In the genomic region with DNA sequence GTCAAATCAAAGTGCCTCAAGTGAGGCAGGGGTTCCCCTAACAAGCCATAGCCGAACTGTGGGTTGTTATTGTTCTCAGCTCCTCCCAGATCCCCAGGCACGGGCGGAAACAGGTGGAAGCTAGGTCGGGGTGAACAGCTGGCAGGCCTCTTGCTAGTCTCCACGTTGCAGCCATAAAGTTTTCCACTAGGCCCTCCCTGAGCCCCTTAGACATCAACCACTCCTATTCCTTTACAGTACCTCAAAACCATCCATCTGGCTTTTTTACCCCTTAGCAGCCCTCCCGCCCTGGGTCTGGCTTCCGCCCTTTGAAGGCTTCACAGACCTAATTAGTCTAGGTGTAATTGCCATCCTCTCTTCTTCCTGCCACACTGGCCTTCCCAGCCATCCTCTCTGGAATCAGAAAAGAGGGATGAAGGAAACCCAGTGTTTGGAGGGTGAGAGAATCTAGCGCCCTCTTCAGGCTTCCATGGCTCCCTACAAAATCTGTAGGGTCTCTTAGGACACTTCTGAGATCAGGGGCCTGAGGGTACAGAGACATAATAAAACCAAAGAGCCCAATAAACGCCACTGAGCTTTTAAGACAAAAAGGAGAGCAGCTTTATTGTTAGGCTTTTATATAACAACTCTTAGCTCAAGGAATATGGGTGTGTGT, we compare ENCODE assay signal across 9 mouse cellular contexts. TPM values are rescaled to one million over a fixed set of nuclear protein-coding genes. Genes with fewer than 3 reads are reported as not detected.
DNase-seq lines count a peak whose midpoint lies in the region; ATAC-seq and TF ChIP-seq lines count a peak whose summit lies in the region.
"Had no signal": no experiment of that assay in that cellular context is flagged by ENCODE, and none has a peak within 500 bp of the region (broad histone marks: within the 10 kb centered on the region; RNA-seq: fewer than 3 reads in every experiment).

No protein-coding gene starts in this region.

- no peak overlapping the region for H3K4me3 ChIP-seq in hindbrain, embryonic 11.5 days (ENCODE audit: low read depth, low read length)
- no peak overlapping the region for H3K4me3 ChIP-seq in hindbrain, embryonic 14.5 days (replicated peaks; ENCODE audit: low read length)
- H3K4me3 ChIP-seq in CH12.LX (replicated peaks in 1 of 3; ENCODE audit: low read depth in 2 of 3, low read length in 2 of 3, poor library complexity in 1 of 3) = no peak overlapping the region
- H3K4me3 ChIP-seq in cortical plate, adult 2 months (ENCODE audit: insufficient read depth, low read length) = peak overlapping the region; percentile 34
- H3K4me3 ChIP-seq in neural tube, embryonic 11.5 days (ENCODE audit: low read depth, low read length) = no peak overlapping the region
- H3K4me3 ChIP-seq in forebrain, embryonic 15.5 days = no peak overlapping the region

- H3K79me2 ChIP-seq in CH12.LX (replicated peaks; ENCODE audit: control insufficient read depth, extremely low read depth, insufficient read depth, poor library complexity, severe bottlenecking) = no peaks in the 10 kb centered on the region

- dilution Hi-C loops in CH12.LX (cut with MboI; ENCODE audit: extremely low pct_ligation_motif_present, extremely low pct_unique_long_range_greater_than_20kb, low sequenced_read_pairs) = no loop called here

- no peak for TF ChIP-seq RAD21 in CH12.LX (IDR thresholded peaks at IDR 0.05; ENCODE audit: low read depth, low read length)

- peaks cover 3% of the 10 kb centered on the region; the same call in 1 of the 2 replicates for H3K4me1 ChIP-seq in hindbrain, embryonic 11.5 days (replicated peaks; ENCODE audit: control insufficient read depth, insufficient read depth, low read length)
- peaks cover 16% of the 10 kb centered on the region for H3K4me1 ChIP-seq in hindbrain, embryonic 14.5 days (replicated peaks; ENCODE audit: control insufficient read depth, insufficient read depth, low read length)
- H3K4me1 ChIP-seq in CH12.LX (ENCODE audit: control insufficient read depth in 1 of 2, insufficient read depth in 2 of 2) = 0 out of 4 replicates have a peak, but pooled peaks cover 0 to 2% of the 10 kb centered on the region in 2 experiments
- 0 out of 2 replicates have a peak, but pooled peaks cover 2% of the 10 kb centered on the region for H3K4me1 ChIP-seq in cortical plate, adult 2 months (ENCODE audit: control insufficient read depth, insufficient read depth, low read length)
- H3K4me1 ChIP-seq in neural tube, embryonic 11.5 days (ENCODE audit: control insufficient read depth, insufficient read depth, low read length) = peaks cover 8% of the 10 kb centered on the region; the same call in 1 of the 2 replicates
- H3K4me1 ChIP-seq in forebrain, embryonic 15.5 days = peaks cover 26% of the 10 kb centered on the region

- H3K9ac ChIP-seq in hindbrain, embryonic 11.5 days (ENCODE audit: low read depth, low read length) = no peak overlapping the region
- H3K9ac ChIP-seq in hindbrain, embryonic 14.5 days = no peak overlapping the region
- H3K9ac ChIP-seq in CH12.LX (ENCODE audit: insufficient read depth, low read depth) = no peak overlapping the region
- H3K9ac ChIP-seq in neural tube, embryonic 11.5 days (ENCODE audit: low read length) = no peak overlapping the region
- no peak overlapping the region for H3K9ac ChIP-seq in forebrain, embryonic 15.5 days (replicated peaks)

- no peak for TF ChIP-seq EP300 in CH12.LX (IDR thresholded peaks at IDR 0.05; ENCODE audit: low read length)

- no peaks in the 10 kb centered on the region for H3K36me3 ChIP-seq in hindbrain, embryonic 11.5 days (ENCODE audit: control insufficient read depth, insufficient read depth, low read length)
- peaks cover 7% of the 10 kb centered on the region for H3K36me3 ChIP-seq in hindbrain, embryonic 14.5 days (replicated peaks; ENCODE audit: control insufficient read depth, insufficient read depth)
- peaks cover 11 to 26% of the 10 kb centered on the region in 2 experiments for H3K36me3 ChIP-seq in CH12.LX (replicated peaks in 1 of 2; ENCODE audit: control insufficient read depth in 1 of 2, insufficient read depth in 1 of 2, low read length in 1 of 2)
- peaks cover 2% of the 10 kb centered on the region; the same call in 1 of the 2 replicates for H3K36me3 ChIP-seq in neural tube, embryonic 11.5 days (ENCODE audit: control insufficient read depth, insufficient read depth, low read length)
- H3K36me3 ChIP-seq in forebrain, embryonic 15.5 days = peaks cover 9% of the 10 kb centered on the region; the same call in 1 of the 2 replicates

- in situ Hi-C loops in CH12.LX (cut with MboI; ENCODE audit: low pct_ligation_motif_present, low pct_unique_long_range_greater_than_20kb, low sequenced_read_pairs) = no loop called here

- TF ChIP-seq POLR2A in CH12.LX (IDR thresholded peaks at IDR 0.05; ENCODE audit: low read depth, low read length) = no peak
- TF ChIP-seq POLR2A in cortical plate, adult 2 months (IDR thresholded peaks at IDR 0.05; ENCODE audit: extremely low read depth, insufficient read depth, low read length) = no peak

- no peak overlapping the region for H3K27ac ChIP-seq in hindbrain, embryonic 11.5 days (ENCODE audit: low read depth, low read length)
- H3K27ac ChIP-seq in hindbrain, embryonic 14.5 days = no peak overlapping the region
- H3K27ac ChIP-seq in CH12.LX (ENCODE audit: insufficient read depth, low read depth) = no peak overlapping the region
- no peak overlapping the region for H3K27ac ChIP-seq in cortical plate, adult 2 months (ENCODE audit: insufficient read depth, low read length)
- H3K27ac ChIP-seq in neural tube, embryonic 11.5 days (ENCODE audit: low read depth, low read length) = no peak overlapping the region
- no peak overlapping the region for H3K27ac ChIP-seq in forebrain, embryonic 15.5 days (replicated peaks)

- DNase-seq in hindbrain, embryonic 11.5 days (ENCODE audit: low spot score) = peak; percentile 30
- DNase-seq in hindbrain, embryonic 14.5 days (ENCODE audit: low spot score) = no peak
- no peak for DNase-seq in CH12.LX (ENCODE audit: extremely low read depth)
- peak; percentile 33 for DNase-seq in neural tube, embryonic 11.5 days (ENCODE audit: low spot score)
- DNase-seq in right cerebral cortex, postnatal 25 days = no peak
- no peak for DNase-seq in right cerebral cortex, postnatal 4 days

- no peak for ATAC-seq in hindbrain, embryonic 11.5 days (ENCODE audit: low FRiP score)
- no peak for ATAC-seq in hindbrain, embryonic 14.5 days (ENCODE audit: low FRiP score)
- no peak for ATAC-seq in neural tube, embryonic 11.5 days (ENCODE audit: insufficient read depth, low FRiP score, low TSS enrichment)
- ATAC-seq in forebrain, embryonic 15.5 days (replicated peaks) = no peak

- H3K4me2 ChIP-seq in hindbrain, embryonic 11.5 days (replicated peaks; ENCODE audit: low read depth, low read length) = 0 out of 2 replicates have a peak overlapping the region, but pooled peaks have one; percentile 4
- no peak overlapping the region for H3K4me2 ChIP-seq in hindbrain, embryonic 14.5 days (replicated peaks)
- no peak overlapping the region for H3K4me2 ChIP-seq in CH12.LX (ENCODE audit: insufficient read depth, low read depth, poor library complexity, severe bottlenecking)
- H3K4me2 ChIP-seq in neural tube, embryonic 11.5 days (ENCODE audit: low read depth) = no peak overlapping the region
- H3K4me2 ChIP-seq in forebrain, embryonic 15.5 days (replicated peaks) = no peak overlapping the region

- H3K27me3 ChIP-seq in hindbrain, embryonic 11.5 days (ENCODE audit: control insufficient read depth, insufficient read depth, low read length) = peaks cover 37% of the 10 kb centered on the region
- peaks cover 50% of the 10 kb centered on the region for H3K27me3 ChIP-seq in hindbrain, embryonic 14.5 days (ENCODE audit: control insufficient read depth, insufficient read depth, low read length)
- no peaks in the 10 kb centered on the region for H3K27me3 ChIP-seq in CH12.LX (replicated peaks)
- H3K27me3 ChIP-seq in neural tube, embryonic 11.5 days (ENCODE audit: control insufficient read depth, insufficient read depth, low read length) = peaks cover 31% of the 10 kb centered on the region
- peaks cover 54% of the 10 kb centered on the region for H3K27me3 ChIP-seq in forebrain, embryonic 15.5 days

- TF ChIP-seq CTCF in CH12.LX (conservative IDR thresholded peaks at IDR 0.05 in 1 of 2, IDR thresholded peaks at IDR 0.05 in 1 of 2; ENCODE audit: low read depth in 2 of 2, low read length in 2 of 2) = peak; percentile 21 to 27; a peak in 3 of 4 replicates
- peak; percentile 23; the same call in 1 of the 2 replicates for TF ChIP-seq CTCF in cortical plate, adult 2 months (IDR thresholded peaks at IDR 0.05; ENCODE audit: extremely low read depth, insufficient read depth, low read length)

- 29% methylated on average over 8 of the region's 9 CpGs for WGBS in hindbrain, embryonic 11.5 days
- WGBS in hindbrain, embryonic 14.5 days = 18% methylated on average over 9 of the region's 9 CpGs
- 12% methylated on average over 9 of the region's 9 CpGs for WGBS in neural tube, embryonic 11.5 days
- WGBS in forebrain, embryonic 15.5 days = 17% methylated on average over 9 of the region's 9 CpGs

- no peaks in the 10 kb centered on the region for H3K9me3 ChIP-seq in hindbrain, embryonic 11.5 days (ENCODE audit: control insufficient read depth, low read length)
- no peaks in the 10 kb centered on the region for H3K9me3 ChIP-seq in hindbrain, embryonic 14.5 days (ENCODE audit: control insufficient read depth, low read length)
- H3K9me3 ChIP-seq in CH12.LX (replicated peaks; ENCODE audit: low read length) = no peaks in the 10 kb centered on the region
- no peaks in the 10 kb centered on the region for H3K9me3 ChIP-seq in neural tube, embryonic 11.5 days (ENCODE audit: control insufficient read depth, low read length)
- no peaks in the 10 kb centered on the region for H3K9me3 ChIP-seq in forebrain, embryonic 15.5 days

RNA-seq across cellular contexts. Expression of gene Rnf39, which starts 1.5 kb away (rescaled TPM):
- polyA plus RNA-seq in hindbrain, embryonic 11.5 days (2014; fragmentation: Nextera tagmentation; extraction: Ambion mirVana) = 0.34 and 1.4 TPM in 2 replicates
- 0.90 and 1.3 TPM in 2 replicates for polyA plus RNA-seq in hindbrain, embryonic 14.5 days (2014; fragmentation: Nextera tagmentation; extraction: Ambion mirVana)
- not detected in 2 replicates for total RNA-seq in CH12.LX (2012; rRNA removed)
- not detected in 2 replicates for total RNA-seq in CH12.LX (2014; rRNA removed)
- polyA plus RNA-seq in CH12.LX (2012; ENCODE audit: insufficient read length, low read depth) = 0.40 TPM in 1 of 2 replicates, not detected in the other
- 13.6 and 13.8 TPM in 2 replicates for polyA plus RNA-seq in cortical plate, adult 2 months (2012; rRNA removed)
- 0.93 and 1.1 TPM in 2 replicates for polyA plus RNA-seq in neural tube, embryonic 11.5 days (2014; fragmentation: Nextera tagmentation; extraction: Ambion mirVana)
- polyA plus RNA-seq in forebrain, embryonic 15.5 days (2015; fragmentation: Nextera tagmentation; extraction: Ambion mirVana) = 0.78 and 0.80 TPM in 2 replicates

RNA-seq across cellular contexts. Expression of gene Ppp1r11, which starts 7.3 kb away (rescaled TPM):
- polyA plus RNA-seq in hindbrain, embryonic 11.5 days (2014; fragmentation: Nextera tagmentation; extraction: Ambion mirVana) = 161 and 165 TPM in 2 replicates
- polyA plus RNA-seq in hindbrain, embryonic 14.5 days (2014; fragmentation: Nextera tagmentation; extraction: Ambion mirVana) = 170 and 191 TPM in 2 replicates
- 208 and 209 TPM in 2 replicates for total RNA-seq in CH12.LX (2012; rRNA removed)
- total RNA-seq in CH12.LX (2014; rRNA removed) = 120 and 128 TPM in 2 replicates
- 238 and 276 TPM in 2 replicates for polyA plus RNA-seq in CH12.LX (2012; ENCODE audit: insufficient read length, low read depth)
- 184 and 193 TPM in 2 replicates for polyA plus RNA-seq in cortical plate, adult 2 months (2012; rRNA removed)
- 151 and 162 TPM in 2 replicates for polyA plus RNA-seq in neural tube, embryonic 11.5 days (2014; fragmentation: Nextera tagmentation; extraction: Ambion mirVana)
- 156 and 164 TPM in 2 replicates for polyA plus RNA-seq in forebrain, embryonic 15.5 days (2015; fragmentation: Nextera tagmentation; extraction: Ambion mirVana)

RNA-seq across cellular contexts. Expression of gene Znrd1, which starts 14.1 kb away (rescaled TPM):
- 82.8 and 86.9 TPM in 2 replicates for polyA plus RNA-seq in hindbrain, embryonic 11.5 days (2014; fragmentation: Nextera tagmentation; extraction: Ambion mirVana)
- 50.4 and 55.7 TPM in 2 replicates for polyA plus RNA-seq in hindbrain, embryonic 14.5 days (2014; fragmentation: Nextera tagmentation; extraction: Ambion mirVana)
- total RNA-seq in CH12.LX (2012; rRNA removed) (66.9 and 80.3 TPM in 2 replicates), CH12.LX (2014; rRNA removed) (66.8 and 67.3 TPM in 2 replicates)
- polyA plus RNA-seq in CH12.LX (2012; ENCODE audit: insufficient read length, low read depth) = 74.5 and 98.1 TPM in 2 replicates
- 36.9 and 37.2 TPM in 2 replicates for polyA plus RNA-seq in cortical plate, adult 2 months (2012; rRNA removed)
- 84.7 and 90.2 TPM in 2 replicates for polyA plus RNA-seq in neural tube, embryonic 11.5 days (2014; fragmentation: Nextera tagmentation; extraction: Ambion mirVana)
- 71.2 and 74.1 TPM in 2 replicates for polyA plus RNA-seq in forebrain, embryonic 15.5 days (2015; fragmentation: Nextera tagmentation; extraction: Ambion mirVana)

RNA-seq across cellular contexts. Expression of gene Znrd1as, which starts 14.1 kb away (rescaled TPM):
- 9.6 and 9.8 TPM in 2 replicates for polyA plus RNA-seq in hindbrain, embryonic 11.5 days (2014; fragmentation: Nextera tagmentation; extraction: Ambion mirVana)
- 3.4 and 5.1 TPM in 2 replicates for polyA plus RNA-seq in hindbrain, embryonic 14.5 days (2014; fragmentation: Nextera tagmentation; extraction: Ambion mirVana)
- total RNA-seq in CH12.LX (2012; rRNA removed) = 8.1 and 8.6 TPM in 2 replicates
- total RNA-seq in CH12.LX (2014; rRNA removed) = 8.5 and 8.6 TPM in 2 replicates
- 9.3 and 13.0 TPM in 2 replicates for polyA plus RNA-seq in CH12.LX (2012; ENCODE audit: insufficient read length, low read depth)
- 5.4 and 7.1 TPM in 2 replicates for polyA plus RNA-seq in cortical plate, adult 2 months (2012; rRNA removed)
- polyA plus RNA-seq in neural tube, embryonic 11.5 days (2014; fragmentation: Nextera tagmentation; extraction: Ambion mirVana) = 7.8 and 8.1 TPM in 2 replicates
- polyA plus RNA-seq in forebrain, embryonic 15.5 days (2015; fragmentation: Nextera tagmentation; extraction: Ambion mirVana) = 5.1 and 5.9 TPM in 2 replicates

RNA-seq across cellular contexts. Expression of gene 2410137M14Rik, which starts 36.8 kb away (rescaled TPM):
- not detected in 2 replicates for polyA plus RNA-seq in hindbrain, embryonic 11.5 days (2014; fragmentation: Nextera tagmentation; extraction: Ambion mirVana)
- polyA plus RNA-seq in hindbrain, embryonic 14.5 days (2014; fragmentation: Nextera tagmentation; extraction: Ambion mirVana) = 0.47 TPM in 1 of 2 replicates, not detected in the other
- total RNA-seq in CH12.LX (2012; rRNA removed) (not detected in 2 replicates), CH12.LX (2014; rRNA removed) (0.31 TPM in 1 of 2 replicates, not detected in the other)
- 0.40 TPM in 1 of 2 replicates, not detected in the other for polyA plus RNA-seq in CH12.LX (2012; ENCODE audit: insufficient read length, low read depth)
- polyA plus RNA-seq in cortical plate, adult 2 months (2012; rRNA removed) = 0.85 and 1.0 TPM in 2 replicates
- polyA plus RNA-seq in neural tube, embryonic 11.5 days (2014; fragmentation: Nextera tagmentation; extraction: Ambion mirVana) = not detected in 2 replicates
- 0.37 TPM in 1 of 2 replicates, not detected in the other for polyA plus RNA-seq in forebrain, embryonic 15.5 days (2015; fragmentation: Nextera tagmentation; extraction: Ambion mirVana)
- polyA plus RNA-seq: stomach, embryonic 16.5 days had no signal

Comparison
In these comparisons a context has a peak if more than half of its experiments do, and no peak if none do; other contexts are left out.
1. DNase-seq: peak in hindbrain, embryonic 11.5 days (single experiment) and neural tube, embryonic 11.5 days (single experiment); none in hindbrain, embryonic 14.5 days (single experiment), CH12.LX (single experiment), right cerebral cortex, postnatal 25 days (single experiment) and right cerebral cortex, postnatal 4 days (single experiment).